Mouse (Mus musculus) midbrain, embryonic 12.5 days (tissue): ENCODE results near the gene Kcng4. TPM values are rescaled to one million over a fixed set of nuclear protein-coding genes. Genes with fewer than 3 reads are reported as not detected.

Source experiments
- ATAC-seq: fragments of 200-750 bp; cut with Nextera tagmentation; 2 replicates; pipeline ENCODE4 v1.8.0; 2017; ENCODE audit warnings: low read depth, moderate TSS enrichment, moderate library complexity; ENCODE audit not compliant: low FRiP score
- H3K27ac ChIP-seq: fragments of 300-500 bp; sonication (generic); replicated peaks from 2 replicates; pipeline ENCODE4 v1.5.1; 2016; ENCODE audit warnings: mild to moderate bottlenecking
- H3K27me3 ChIP-seq: fragments of 300-500 bp; sonication (generic); 2 replicates; pipeline ENCODE4 v1.6.1; 2016; ENCODE audit warnings: mild to moderate bottlenecking
- H3K36me3 ChIP-seq: fragments of 300-500 bp; sonication (generic); 2 replicates; pipeline ENCODE4 v1.6.1; 2016
- H3K4me1 ChIP-seq: fragments of 300-500 bp; sonication (generic); 2 replicates; pipeline ENCODE4 v1.6.1; 2016
- H3K4me2 ChIP-seq: fragments of 300-500 bp; sonication (generic); replicated peaks from 2 replicates; pipeline ENCODE4 v1.6.1; 2016; ENCODE audit warnings: mild to moderate bottlenecking, moderate library complexity
- H3K4me3 ChIP-seq: fragments of 300-500 bp; sonication (generic); 2 replicates; pipeline ENCODE4 v1.5.1; 2016; ENCODE audit warnings: mild to moderate bottlenecking
- H3K9ac ChIP-seq: fragments of 300-500 bp; sonication (generic); replicated peaks from 2 replicates; pipeline ENCODE4 v1.6.1; 2016; ENCODE audit warnings: mild to moderate bottlenecking, moderate library complexity
- H3K9me3 ChIP-seq: fragments of 300-500 bp; sonication (generic); 2 replicates; pipeline ENCODE4 v1.6.1; 2016; ENCODE audit warnings: mild to moderate bottlenecking
- WGBS: fragments of 180-500 bp; shearing (Covaris S2); methylation state at CpG from one replicate; pipeline ENCODE4 v1.1.7; 2016; 5-methylcytosine and 5-hydroxymethylcytosine counted together
- polyA plus RNA-seq: library from polyadenylated mRNA; unstranded; fragments of >200 nt; fragmentation: Nextera tagmentation; extraction: Ambion mirVana; gene quantifications from 2 replicates; pipeline ENCODE4 v1.2.1, GENCODE M21; 2016

The Kcng4 gene
- polyA plus RNA-seq, 1 experiment from 2014 or later: not detected

DNA sequence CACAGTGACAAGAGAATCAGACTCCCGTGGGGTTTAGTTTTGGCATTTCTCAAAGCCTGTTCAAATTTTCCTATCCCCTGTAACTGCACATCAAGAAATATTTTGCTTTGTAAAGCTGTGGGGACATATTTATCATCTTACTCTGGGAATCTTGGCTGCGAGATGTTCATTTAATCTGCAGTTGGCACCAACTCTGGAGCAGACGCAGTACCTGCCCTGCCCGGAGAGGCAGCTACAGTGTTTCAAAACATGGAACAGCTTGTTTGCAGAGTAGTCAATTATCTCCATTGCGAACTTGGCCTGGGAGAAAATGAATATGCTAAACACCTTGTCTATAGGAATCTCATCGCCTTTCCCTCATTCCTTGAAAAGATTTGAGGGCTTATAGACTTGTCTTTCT is 2.8 kb upstream of the Kcng4 start:
- Histone ChIP-seq H3K9ac (no peak overlapping the region), H3K9me3 (no peaks in the 10 kb centered on the region), H3K36me3 (no peaks in the 10 kb centered on the region), H3K4me3 (no peak overlapping the region), H3K4me2 (no peak overlapping the region), H3K27ac (no peak overlapping the region), H3K27me3 (peaks cover 28% of the 10 kb centered on the region), H3K4me1 (peaks cover 24% of the 10 kb centered on the region)
- no peak for ATAC-seq
- 87% methylated on average over 6 of the region's 6 CpGs for WGBS

DNA sequence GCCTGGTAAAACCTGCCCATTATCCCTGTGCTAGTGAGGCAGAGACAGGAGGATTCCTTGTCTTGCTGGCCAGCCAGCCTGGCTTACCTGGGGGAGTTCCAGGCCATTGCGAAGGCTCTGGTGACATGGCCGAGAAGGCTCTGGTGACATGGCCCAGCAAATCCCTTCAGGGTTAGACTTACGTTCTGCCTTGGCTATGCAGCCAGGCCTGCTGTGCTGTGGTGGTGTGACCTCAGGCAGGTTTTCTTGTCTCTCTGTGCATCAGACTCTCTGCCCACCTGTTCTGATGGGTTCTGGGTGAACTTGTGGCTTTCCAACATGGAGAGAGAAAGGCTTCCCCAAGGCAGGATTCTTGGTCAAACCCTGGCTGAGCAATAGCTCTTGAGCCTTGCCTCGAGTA is 1.9 kb upstream of the Kcng4 start:
- no peak overlapping the region for H3K9ac ChIP-seq
- no peak overlapping the region for H3K4me3 ChIP-seq
- H3K4me2 ChIP-seq: no peak overlapping the region
- peaks cover 24% of the 10 kb centered on the region for H3K4me1 ChIP-seq
- ATAC-seq: no peak
- H3K27me3 ChIP-seq: peaks cover 37% of the 10 kb centered on the region
- 85% methylated on average over 4 of the region's 4 CpGs for WGBS
- H3K9me3 ChIP-seq: no peaks in the 10 kb centered on the region
- no peaks in the 10 kb centered on the region for H3K36me3 ChIP-seq
- no peak overlapping the region for H3K27ac ChIP-seq

DNA sequence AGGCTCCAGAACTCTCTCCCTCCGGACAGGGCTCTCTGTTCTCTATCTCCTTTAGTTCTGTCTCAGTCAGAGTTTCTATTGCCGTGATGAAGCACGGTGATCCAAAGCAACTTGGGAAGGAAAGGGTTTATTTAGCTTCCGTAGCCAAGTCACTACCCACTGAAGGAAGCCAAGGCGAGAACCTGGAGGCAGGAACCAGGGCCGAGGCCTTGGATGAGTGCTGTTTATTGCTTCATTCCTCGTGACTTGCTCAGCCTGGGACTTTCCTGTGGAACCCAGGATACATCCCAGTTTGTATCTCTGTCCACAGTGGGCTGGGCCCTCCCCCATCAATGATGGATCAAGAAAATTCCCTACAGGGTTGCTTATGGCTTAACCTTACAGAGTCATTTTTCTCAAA is 1.3 kb upstream of the Kcng4 start:
- H3K4me1 ChIP-seq: peaks cover 24% of the 10 kb centered on the region
- 72% methylated on average over 7 of the region's 7 CpGs for WGBS
- H3K9ac ChIP-seq: no peak overlapping the region
- H3K4me2 ChIP-seq: no peak overlapping the region
- no peak for ATAC-seq
- H3K27ac ChIP-seq: no peak overlapping the region
- no peaks in the 10 kb centered on the region for H3K36me3 ChIP-seq
- H3K27me3 ChIP-seq: peaks cover 38% of the 10 kb centered on the region
- H3K9me3 ChIP-seq: no peaks in the 10 kb centered on the region
- no peak overlapping the region for H3K4me3 ChIP-seq

DNA sequence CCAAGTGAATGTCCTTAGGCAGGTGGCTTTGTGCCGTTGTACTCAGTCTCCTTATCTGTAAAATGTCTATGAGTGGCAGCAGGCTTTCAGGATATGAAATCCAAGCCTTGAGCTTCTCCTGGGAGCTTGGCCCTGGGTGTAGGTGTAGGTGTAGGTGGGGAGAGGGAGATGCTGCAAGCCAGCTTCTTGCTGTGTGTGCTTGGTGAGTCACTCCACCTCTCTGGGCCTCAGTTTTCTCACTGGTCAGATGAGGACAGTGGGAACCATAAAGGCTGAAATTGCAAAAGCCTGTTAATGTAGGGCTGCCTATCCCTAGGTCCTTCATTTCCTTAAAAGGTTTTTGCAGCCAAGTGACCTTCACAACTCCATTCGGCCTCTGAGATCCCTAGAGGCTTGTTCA is 478 bp upstream of the Kcng4 start:
- H3K36me3 ChIP-seq: no peaks in the 10 kb centered on the region
- no peak overlapping the region for H3K9ac ChIP-seq
- H3K4me2 ChIP-seq: no peak overlapping the region
- H3K4me3 ChIP-seq: no peak overlapping the region
- H3K27me3 ChIP-seq: peaks cover 38% of the 10 kb centered on the region
- H3K4me1 ChIP-seq: peaks cover 29% of the 10 kb centered on the region
- H3K27ac ChIP-seq: no peak overlapping the region
- WGBS: 62% methylated on average over 2 of the region's 2 CpGs
- ATAC-seq: no peak
- H3K9me3 ChIP-seq: no peaks in the 10 kb centered on the region

DNA sequence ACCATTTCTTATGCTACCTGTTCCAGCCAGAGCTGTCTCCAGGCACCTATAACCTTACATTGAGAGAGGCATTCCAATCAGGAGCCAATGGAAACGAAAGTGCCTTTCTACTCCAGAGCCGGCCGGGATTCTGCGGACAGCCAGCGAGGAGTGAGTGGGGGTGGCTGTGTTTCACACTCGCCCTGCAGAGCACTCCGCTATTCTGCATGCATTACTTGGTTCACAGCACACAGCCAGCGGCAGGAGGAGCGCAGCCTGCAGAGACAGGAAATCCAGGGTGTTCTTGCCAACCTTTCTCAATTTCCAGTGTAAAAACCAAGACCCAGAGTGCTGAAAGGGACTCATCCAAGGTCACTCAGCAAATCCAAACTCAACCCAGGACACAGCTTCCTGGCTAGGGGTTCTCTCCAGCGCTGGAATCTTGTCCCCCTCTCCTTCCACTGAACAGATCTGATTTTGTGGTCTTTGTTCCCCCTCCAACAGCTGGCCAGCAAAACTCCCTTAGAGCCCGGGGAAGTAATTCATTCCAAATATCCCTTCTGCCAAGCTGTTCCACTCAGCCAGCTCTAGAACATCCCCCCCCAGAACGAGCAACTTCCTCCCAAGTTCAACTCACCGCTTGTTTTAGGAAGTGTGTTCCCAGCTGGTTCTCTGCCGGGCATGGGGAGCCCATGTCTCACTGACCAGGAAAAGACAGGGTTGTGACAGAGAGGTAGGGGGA is 704 bp downstream of the Kcng4 start:
- Histone ChIP-seq H3K4me1 (peaks cover 35% of the 10 kb centered on the region), H3K27ac (no peak overlapping the region), H3K9ac (no peak overlapping the region), H3K4me2 (no peak overlapping the region), H3K36me3 (no peaks in the 10 kb centered on the region), H3K4me3 (no peak overlapping the region), H3K9me3 (no peaks in the 10 kb centered on the region), H3K27me3 (peaks cover 38% of the 10 kb centered on the region)
- no peak for ATAC-seq
- 14% methylated on average over 14 of the region's 14 CpGs for WGBS

DNA sequence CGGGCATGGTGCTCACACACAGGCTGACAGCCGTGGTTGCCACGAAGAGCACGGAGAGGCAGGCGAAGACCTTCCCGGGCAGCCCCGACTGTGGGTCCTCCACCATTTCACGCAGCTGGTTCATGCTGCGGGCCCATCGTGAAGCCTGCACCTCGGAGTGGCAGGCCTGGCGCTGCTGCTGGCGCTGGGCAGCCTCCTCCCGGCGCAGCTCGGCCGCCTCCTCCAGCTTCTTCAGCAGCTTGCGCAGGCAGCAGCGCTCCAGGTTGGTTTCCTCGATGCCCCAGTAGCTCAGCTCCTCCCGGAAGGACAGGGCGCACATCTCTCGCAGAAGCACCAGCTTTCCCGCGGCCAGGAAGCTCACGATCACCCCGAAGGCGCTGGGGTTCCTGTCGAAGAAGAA is 2.6 kb downstream of the Kcng4 start:
- Histone ChIP-seq H3K36me3 (no peaks in the 10 kb centered on the region), H3K4me1 (peaks cover 37% of the 10 kb centered on the region), H3K9me3 (no peaks in the 10 kb centered on the region), H3K27ac (no peak overlapping the region), H3K9ac (no peak overlapping the region), H3K4me3 (no peak overlapping the region), H3K4me2 (no peak overlapping the region; the same call in 1 of the 2 replicates), H3K27me3 (peaks cover 38% of the 10 kb centered on the region)
- WGBS: 52% methylated on average over 29 of the region's 29 CpGs
- no peak for ATAC-seq

DNA sequence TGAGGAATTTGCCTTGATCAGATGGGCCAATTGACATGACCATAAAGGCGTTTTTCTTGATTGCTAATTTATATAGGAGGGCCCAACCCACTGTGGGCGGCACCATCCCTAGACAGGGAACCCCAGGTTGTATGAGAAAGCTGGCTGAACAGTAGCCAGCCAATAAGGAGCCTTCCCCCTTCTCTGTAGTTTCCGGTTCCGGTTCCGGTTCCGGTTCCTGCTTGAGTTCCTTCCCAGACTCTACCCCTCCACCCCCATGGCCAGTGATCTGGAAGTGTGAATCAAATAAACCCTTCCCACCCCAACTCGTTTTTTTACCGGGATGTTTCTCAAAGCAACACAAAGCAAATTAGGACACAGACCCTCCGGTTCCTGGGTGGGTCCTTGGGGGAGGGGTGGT is 3.2 kb downstream of the Kcng4 start:
- no peak for ATAC-seq
- no peak overlapping the region for H3K9ac ChIP-seq
- peaks cover 40% of the 10 kb centered on the region for H3K4me1 ChIP-seq
- no peak overlapping the region for H3K4me2 ChIP-seq
- H3K4me3 ChIP-seq: no peak overlapping the region
- no peak overlapping the region for H3K27ac ChIP-seq
- H3K27me3 ChIP-seq: peaks cover 37% of the 10 kb centered on the region
- no peaks in the 10 kb centered on the region for H3K36me3 ChIP-seq
- H3K9me3 ChIP-seq: no peaks in the 10 kb centered on the region
- 86% methylated on average over 9 of the region's 9 CpGs for WGBS

DNA sequence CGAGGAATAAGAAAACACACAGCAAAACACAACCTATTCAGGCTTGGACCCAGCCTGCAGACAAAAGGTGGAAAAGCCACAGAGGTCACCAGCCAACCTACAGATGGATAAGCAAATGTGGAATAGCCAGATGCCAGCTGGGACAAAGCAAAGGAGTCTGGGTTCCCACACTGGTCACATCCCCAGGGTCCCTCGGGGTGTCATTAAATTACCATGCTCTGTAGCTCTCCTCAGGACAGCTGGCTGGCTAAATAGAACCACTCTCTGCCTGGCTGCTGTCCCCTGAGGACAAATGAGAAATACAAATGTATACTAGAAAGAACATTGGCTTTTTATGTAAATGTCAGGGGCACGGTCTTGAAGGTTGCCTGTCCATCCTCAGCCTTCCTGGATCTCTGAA is 4.6 kb downstream of the Kcng4 start:
- Histone ChIP-seq H3K9ac (no peak overlapping the region), H3K4me3 (no peak overlapping the region), H3K4me1 (peaks cover 34% of the 10 kb centered on the region), H3K27ac (peak overlapping the region; percentile 58), H3K4me2 (no peak overlapping the region), H3K36me3 (no peaks in the 10 kb centered on the region), H3K27me3 (peaks cover 32% of the 10 kb centered on the region), H3K9me3 (no peaks in the 10 kb centered on the region)
- WGBS: 49% methylated on average over 3 of the region's 3 CpGs
- ATAC-seq: peak; percentile 48; the same call in 1 of the 2 replicates

DNA sequence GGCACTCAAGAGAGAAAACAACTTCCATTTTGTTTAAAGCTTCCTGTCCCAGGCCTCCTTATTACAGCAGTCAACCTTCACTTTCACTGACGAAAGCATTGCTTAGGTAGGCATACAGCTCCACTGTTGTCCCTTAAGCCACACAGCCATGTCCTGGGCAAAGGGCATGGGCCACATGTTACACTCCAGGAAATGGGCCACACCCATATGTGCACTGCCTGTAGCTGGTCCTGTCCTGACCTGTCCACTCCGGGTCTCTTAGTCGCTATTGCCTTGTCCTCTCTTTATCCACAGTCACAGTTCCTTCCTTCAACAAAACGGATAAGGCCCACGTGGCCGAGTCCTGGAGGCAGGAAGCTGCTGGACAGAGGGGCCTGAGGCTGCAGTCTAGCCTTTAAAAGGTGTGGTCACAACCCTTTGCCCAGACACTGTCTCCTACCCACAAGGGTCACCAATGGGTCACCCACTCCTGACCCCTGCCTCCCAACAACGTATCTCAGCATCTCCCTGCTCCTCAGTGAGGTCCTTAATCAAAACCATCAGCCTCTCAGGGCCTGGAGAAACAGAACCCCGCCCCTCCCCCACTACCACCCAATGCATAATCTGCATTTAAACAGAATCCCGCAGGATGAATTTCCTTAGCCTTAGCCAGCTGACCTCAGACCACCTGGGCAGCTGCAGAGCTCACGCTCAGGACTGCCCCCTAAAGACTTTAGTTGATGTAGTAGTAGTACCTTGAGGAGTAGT is 7.7 kb downstream of the Kcng4 start:
- WGBS: 44% methylated on average over 10 of the region's 10 CpGs
- Histone ChIP-seq H3K4me2 (no peak overlapping the region), H3K36me3 (no peaks in the 10 kb centered on the region), H3K9me3 (no peaks in the 10 kb centered on the region), H3K4me1 (peaks cover 16% of the 10 kb centered on the region; the same call in 1 of the 2 replicates), H3K27ac (no peak overlapping the region), H3K4me3 (no peak overlapping the region), H3K27me3 (peaks cover 6% of the 10 kb centered on the region), H3K9ac (no peak overlapping the region)
- ATAC-seq: no peak

DNA sequence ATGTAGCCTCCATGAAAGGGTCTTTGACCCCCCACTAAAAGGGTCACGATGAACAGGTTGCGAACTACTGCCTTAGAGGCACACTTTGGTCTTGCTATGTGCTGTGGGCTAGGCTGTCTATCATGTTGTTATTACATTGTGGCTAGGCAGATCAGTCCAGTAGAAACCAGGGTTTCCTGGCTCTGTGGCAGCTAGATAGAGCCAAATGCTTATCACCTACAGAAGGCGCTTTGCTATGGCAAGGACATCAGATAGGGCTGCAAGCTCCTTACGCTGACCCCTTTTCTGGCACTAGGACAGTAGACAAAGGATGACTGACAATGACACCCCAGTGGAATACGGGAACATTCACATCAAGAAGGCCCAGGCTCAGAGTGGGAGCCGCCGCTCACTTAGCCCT is 8.3 kb downstream of the Kcng4 start:
- H3K27me3 ChIP-seq: no peaks in the 10 kb centered on the region
- H3K4me2 ChIP-seq: no peak overlapping the region
- H3K9me3 ChIP-seq: no peaks in the 10 kb centered on the region
- H3K27ac ChIP-seq: no peak overlapping the region
- peaks cover 19% of the 10 kb centered on the region; the same call in 1 of the 2 replicates for H3K4me1 ChIP-seq
- WGBS: 86% methylated on average over 7 of the region's 7 CpGs
- H3K9ac ChIP-seq: no peak overlapping the region
- H3K4me3 ChIP-seq: no peak overlapping the region
- no peaks in the 10 kb centered on the region for H3K36me3 ChIP-seq
- ATAC-seq: no peak

DNA sequence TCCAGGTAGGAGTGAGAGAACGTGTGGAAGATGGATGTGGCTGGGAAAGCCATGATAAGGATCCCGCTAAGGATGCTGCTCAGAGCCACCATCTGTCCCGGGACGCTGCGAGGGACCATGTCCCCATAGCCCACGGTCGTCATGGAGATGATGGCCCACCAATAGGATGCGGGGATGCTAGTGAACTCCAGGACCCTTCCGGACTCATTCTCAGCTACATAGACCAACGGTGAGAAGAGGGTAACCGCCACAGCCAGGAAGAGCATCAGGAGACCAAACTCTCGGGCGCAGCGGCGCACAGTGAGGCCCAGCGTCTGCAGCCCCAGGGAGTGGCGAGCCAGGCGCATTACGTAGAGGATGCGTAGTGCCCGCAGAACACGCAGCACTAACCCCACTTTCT is 9.7 kb downstream of the Kcng4 start:
- Histone ChIP-seq H3K4me1 (peaks cover 13% of the 10 kb centered on the region; the same call in 1 of the 2 replicates), H3K9me3 (no peaks in the 10 kb centered on the region), H3K27me3 (no peaks in the 10 kb centered on the region), H3K9ac (no peak overlapping the region), H3K36me3 (no peaks in the 10 kb centered on the region), H3K4me3 (no peak overlapping the region), H3K27ac (no peak overlapping the region), H3K4me2 (no peak overlapping the region)
- WGBS: 84% methylated on average over 22 of the region's 22 CpGs
- no peak for ATAC-seq

DNA sequence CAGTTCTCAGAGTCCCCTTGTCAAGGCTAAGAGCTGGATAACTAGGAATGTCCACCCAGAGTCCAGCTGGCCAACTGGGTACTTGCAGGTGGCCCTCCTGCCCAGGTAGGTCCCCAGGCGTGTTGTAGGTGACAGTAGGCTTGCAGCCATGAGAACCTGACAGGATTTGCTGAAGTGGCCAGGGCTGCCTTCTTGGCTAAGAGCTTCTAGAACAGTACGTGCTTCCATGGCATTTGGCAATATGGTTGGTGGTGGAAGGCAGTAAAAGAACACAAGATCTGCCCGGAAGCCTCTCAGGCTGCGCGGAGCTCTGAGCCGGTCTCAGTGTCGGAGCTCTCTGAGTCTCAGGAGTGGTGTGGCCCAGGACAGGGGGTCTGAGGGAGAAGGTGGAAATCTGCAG is 10.6 kb downstream of the Kcng4 start:
- Histone ChIP-seq H3K36me3 (no peaks in the 10 kb centered on the region), H3K9ac (no peak overlapping the region), H3K9me3 (no peaks in the 10 kb centered on the region), H3K27ac (no peak overlapping the region), H3K4me1 (0 out of 2 replicates have a peak, but pooled peaks cover 9% of the 10 kb centered on the region), H3K27me3 (no peaks in the 10 kb centered on the region), H3K4me3 (no peak overlapping the region), H3K4me2 (no peak overlapping the region)
- WGBS: 89% methylated on average over 7 of the region's 7 CpGs
- ATAC-seq: no peak
